Mouse (Mus musculus): ENCODE data around the gene Rufy1. TPM values are rescaled to one million over a fixed set of nuclear protein-coding genes. Genes with fewer than 3 reads are reported as not detected.
"Not testable (repeated sequence)": the region's sequence is repeated elsewhere in the genome, so short reads cannot be mapped to it uniquely, and the experiment has no call there.

Gene Rufy1
- total RNA-seq, 1 experiment from 2014 or later: 47.8 TPM

GRCm38 (mm10) chr11:50365322-50365721, 65.6 kb downstream of the Rufy1 start:
- no peak for ATAC-seq (replicated peaks; ENCODE audit: insufficient number of reproducible peaks, low FRiP score, low TSS enrichment, poor library complexity, severe bottlenecking)

DNA sequence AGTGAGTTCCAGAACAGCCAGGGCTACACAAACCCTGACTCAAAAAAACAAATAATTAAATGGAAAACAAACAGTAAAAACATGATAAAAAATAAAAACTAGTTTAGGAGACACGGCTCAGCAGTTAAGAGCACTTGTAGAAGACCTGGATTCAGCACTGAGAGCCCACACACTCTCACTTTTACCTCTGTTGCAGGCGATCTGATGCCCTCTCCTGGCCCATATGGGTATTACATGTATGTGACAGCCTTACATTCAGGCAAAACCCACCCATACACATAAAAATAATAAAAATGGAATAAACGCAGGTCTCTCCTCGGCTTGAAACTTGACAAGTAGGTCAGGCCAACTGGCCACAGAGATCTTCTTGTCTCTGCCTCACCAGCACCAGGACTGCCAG, 66.4 kb downstream of the Rufy1 start:
- peak; percentile 59 for ATAC-seq (replicated peaks; ENCODE audit: insufficient number of reproducible peaks, low FRiP score, low TSS enrichment, poor library complexity, severe bottlenecking)

GRCm38 (mm10) chr11:50361282-50361681, 69.6 kb downstream of the Rufy1 start:
- ATAC-seq (replicated peaks; ENCODE audit: insufficient number of reproducible peaks, low FRiP score, low TSS enrichment, poor library complexity, severe bottlenecking): not testable (repeated sequence)

DNA sequence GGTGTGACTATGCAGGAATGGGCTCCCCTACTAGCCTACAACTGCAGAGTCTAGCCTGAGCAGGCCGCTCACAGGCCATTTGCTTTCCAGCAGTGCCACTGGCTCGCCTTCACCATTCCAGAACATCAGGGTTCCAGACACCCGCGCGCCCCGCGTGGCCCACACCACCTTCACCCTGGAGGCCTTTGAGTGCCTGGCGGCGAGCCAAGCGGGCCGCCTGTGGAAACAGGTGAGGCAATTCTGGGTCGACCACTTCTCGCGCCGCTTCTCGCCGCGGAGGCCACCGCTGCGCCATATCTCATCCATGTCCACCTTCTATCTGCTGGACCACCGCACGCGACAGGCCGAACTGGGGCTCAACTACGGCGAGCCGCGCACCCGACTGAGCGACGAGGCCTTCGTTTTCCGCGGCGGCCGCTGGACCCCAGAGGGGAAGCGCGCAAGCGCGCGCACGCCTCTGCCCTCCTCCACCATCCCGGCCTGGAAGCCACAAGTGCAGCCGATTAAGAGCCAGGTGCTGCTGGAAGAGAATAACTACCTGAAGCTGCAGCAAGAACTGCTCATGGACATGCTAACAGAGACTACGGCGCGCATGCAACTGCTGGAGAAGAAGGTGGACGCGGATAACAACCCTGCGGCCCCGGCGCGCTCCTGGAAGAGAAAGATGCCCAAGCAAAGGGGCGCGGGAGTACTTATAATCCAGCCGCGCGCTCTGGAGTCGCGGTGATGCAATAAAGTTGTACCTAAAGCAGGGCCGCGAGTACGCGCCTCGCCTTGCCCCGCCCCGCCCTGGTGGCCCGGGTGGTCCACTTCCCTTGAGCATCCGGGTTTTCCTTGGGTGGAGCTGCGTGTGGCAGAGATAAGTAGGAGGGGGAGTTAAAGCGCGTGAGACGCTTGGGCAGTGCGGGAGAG, 71.7 kb downstream of the Rufy1 start:
- ATAC-seq (replicated peaks; ENCODE audit: insufficient number of reproducible peaks, low FRiP score, low TSS enrichment, poor library complexity, severe bottlenecking): 0 out of 2 replicates have a peak, but pooled peaks have one; percentile 32

- no peak for ATAC-seq (replicated peaks; ENCODE audit: insufficient number of reproducible peaks, low FRiP score, low TSS enrichment, poor library complexity, severe bottlenecking)
Observed at GRCm38 (mm10) chr11:50355395-50355794, 75.5 kb downstream of the Rufy1 start.

- ATAC-seq (replicated peaks; ENCODE audit: insufficient number of reproducible peaks, low FRiP score, low TSS enrichment, poor library complexity, severe bottlenecking): no peak
Observed at GRCm38 (mm10) chr11:50354851-50355250, 76.1 kb downstream of the Rufy1 start.

GRCm38 (mm10) chr11:50354162-50354561, 76.8 kb downstream of the Rufy1 start, which contains the start of gene Cby3:
Gene Cby3, plus strand, starts transcription at chr11:50354462.
- ATAC-seq (replicated peaks; ENCODE audit: insufficient number of reproducible peaks, low FRiP score, low TSS enrichment, poor library complexity, severe bottlenecking): no peak

- no peak for ATAC-seq (replicated peaks; ENCODE audit: insufficient number of reproducible peaks, low FRiP score, low TSS enrichment, poor library complexity, severe bottlenecking)
Observed at GRCm38 (mm10) chr11:50352177-50352576, 78.7 kb downstream of the Rufy1 start.

DNA sequence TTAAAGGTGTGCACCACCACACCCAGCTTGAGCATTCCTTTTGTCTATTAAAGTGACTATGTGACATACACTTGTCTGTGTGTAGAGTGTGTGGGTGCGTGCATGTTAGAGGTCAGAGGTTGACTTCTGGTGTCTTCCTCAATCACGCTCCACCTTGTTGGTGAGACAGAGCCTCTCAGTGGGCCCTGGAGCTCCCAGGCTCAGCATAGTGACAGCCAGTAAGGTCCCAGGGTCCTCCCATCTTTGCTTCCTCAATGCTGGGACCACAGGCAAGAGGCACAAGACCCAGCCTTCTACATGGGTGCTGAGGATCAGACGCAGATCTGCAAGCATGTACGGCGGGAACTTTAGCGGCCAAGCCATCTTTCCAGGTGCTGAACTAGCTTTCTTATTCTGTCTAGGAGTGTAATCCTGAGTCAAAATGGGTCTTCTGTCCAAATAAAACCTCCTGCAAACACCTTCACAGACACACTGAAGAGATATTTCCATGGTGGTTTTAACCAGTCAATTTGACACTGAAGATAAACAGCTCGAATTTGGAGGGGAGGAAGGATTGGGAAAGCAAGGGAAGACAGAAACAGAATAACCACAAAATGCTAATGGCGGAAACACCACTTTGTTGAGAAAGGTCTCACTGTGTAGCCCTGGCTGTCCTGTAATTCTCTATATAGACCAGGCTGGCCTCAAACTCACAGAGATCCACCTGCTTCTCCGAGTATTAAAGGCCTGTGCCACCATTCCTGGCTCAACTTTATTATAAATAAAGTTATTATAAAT, 84.5 kb downstream of the Rufy1 start:
- ATAC-seq (replicated peaks; ENCODE audit: insufficient number of reproducible peaks, low FRiP score, low TSS enrichment, poor library complexity, severe bottlenecking): peak; percentile 50; the same call in 1 of the 2 replicates

GRCm38 (mm10) chr11:50345486-50345885, 85.4 kb downstream of the Rufy1 start:
- ATAC-seq (replicated peaks; ENCODE audit: insufficient number of reproducible peaks, low FRiP score, low TSS enrichment, poor library complexity, severe bottlenecking): no peak

Other genes starting within 250 kb of the Rufy1 start
- gene Sqstm1, start 220.3 kb downstream of the Rufy1 start, total RNA-seq (2017): 878 to 1,339 TPM (median 1,041 TPM) in 3 replicates
- 4.9 to 20.2 TPM (median 13.9 TPM) in 3 replicates for gene Mgat4b, start 220.2 kb downstream of the Rufy1 start, total RNA-seq (2017)
- not detected in 3 replicates for gene Ltc4s, start 192.5 kb downstream of the Rufy1 start, total RNA-seq (2017)
- gene Maml1, start 138.8 kb downstream of the Rufy1 start, total RNA-seq (2017): 12.4 to 18.2 TPM (median 13.2 TPM) in 3 replicates
- gene Canx, start 105.5 kb downstream of the Rufy1 start, total RNA-seq (2017): 473 to 555 TPM (median 517 TPM) in 3 replicates
- not detected in 3 replicates for gene Cby3, start 76.7 kb downstream of the Rufy1 start, total RNA-seq (2017)
- 1,029 to 1,291 TPM (median 1,161 TPM) in 3 replicates for gene Hnrnph1, start 54.1 kb downstream of the Rufy1 start, total RNA-seq (2017)
- gene Adamts2, start 171.0 kb upstream of the Rufy1 start, total RNA-seq (2017): 0.11 TPM in 1 of 3 replicates, not detected in the others

Data from monocyte, adult 5-6 weeks (primary cell).